Mouse (Mus musculus): ENCODE measurements at regions not wholly inside any gene's neighbourhood (a gene's known extent, or its start where the extent isn't known, plus 50 kb on each side); places are given as distances from the start of the nearest gene placed in this dataset.
"Not testable (repeated sequence)": the region's sequence is repeated elsewhere in the genome, so short reads cannot be mapped to it uniquely, and the experiment has no call there.

- DNase-seq (ENCODE audit: low spot score) = no peak
- intact Hi-C loops (cut with DNase I) = loop anchor here (1.0 to 10.0 kb wide), 4 partner anchors 266 to 631 kb away; no protein-coding TSS in a partner anchor
Observed at GRCm38 (mm10) chr3:9076696-9077095, 533.2 kb downstream of the Zfp704 start.

GRCm38 (mm10) chr3:9072471-9072870, 537.4 kb downstream of the Zfp704 start:
- DNase-seq (ENCODE audit: low spot score) = not testable (repeated sequence)
- intact Hi-C loops (cut with DNase I) = loop anchor here (10.0 kb wide), 1 partner anchor 522 kb away; no protein-coding TSS in a partner anchor

GRCm38 (mm10) chr3:9067048-9067447, 542.8 kb downstream of the Zfp704 start:
- DNase-seq (ENCODE audit: low spot score) = no peak
- intact Hi-C loops (cut with DNase I) = loop anchor here (1.0 to 2.0 kb wide), 3 partner anchors 99 to 472 kb away; no protein-coding TSS in a partner anchor

GRCm38 (mm10) chr3:9066374-9066773, 543.5 kb downstream of the Zfp704 start:
- intact Hi-C loops (cut with DNase I) = loop anchor here (2.0 kb wide), 2 partner anchors 108 to 472 kb away; no protein-coding TSS in a partner anchor
- no peak for DNase-seq (ENCODE audit: low spot score)

- no peak for DNase-seq (ENCODE audit: low spot score)
- intact Hi-C loops (cut with DNase I) = loop anchor here (2.0 kb wide), 2 partner anchors 107 to 471 kb away; no protein-coding TSS in a partner anchor
Observed at GRCm38 (mm10) chr3:9065892-9066291, 544.0 kb downstream of the Zfp704 start.

GRCm38 (mm10) chr3:9064266-9065031, 545.4 kb downstream of the Zfp704 start:
- intact Hi-C loops (cut with DNase I) = no loop called here
- no peak for DNase-seq (ENCODE audit: low spot score)

GRCm38 (mm10) chr3:9063662-9064061, 546.2 kb downstream of the Zfp704 start:
- DNase-seq (ENCODE audit: low spot score) = no peak
- intact Hi-C loops (cut with DNase I) = no loop called here

- intact Hi-C loops (cut with DNase I) = no loop called here
- no peak for DNase-seq (ENCODE audit: low spot score)
Observed at GRCm38 (mm10) chr3:9061396-9061795, 548.5 kb downstream of the Zfp704 start.

GRCm38 (mm10) chr3:9057703-9058102, 552.2 kb downstream of the Zfp704 start:
- DNase-seq (ENCODE audit: low spot score); intact Hi-C loops (cut with DNase I): not testable (repeated sequence)

GRCm38 (mm10) chr3:9056846-9057245, 553.0 kb downstream of the Zfp704 start:
- DNase-seq (ENCODE audit: low spot score) = no peak
- intact Hi-C loops (cut with DNase I) = no loop called here

- DNase-seq (ENCODE audit: low spot score) = no peak
- intact Hi-C loops (cut with DNase I) = no loop called here
Observed at GRCm38 (mm10) chr3:9055780-9056179, 554.1 kb downstream of the Zfp704 start.

Data from heart, postnatal 25 days (tissue).